Mouse (Mus musculus): Measurements from ENCODE around the gene Shc3.

Shc3 gene

DNA sequence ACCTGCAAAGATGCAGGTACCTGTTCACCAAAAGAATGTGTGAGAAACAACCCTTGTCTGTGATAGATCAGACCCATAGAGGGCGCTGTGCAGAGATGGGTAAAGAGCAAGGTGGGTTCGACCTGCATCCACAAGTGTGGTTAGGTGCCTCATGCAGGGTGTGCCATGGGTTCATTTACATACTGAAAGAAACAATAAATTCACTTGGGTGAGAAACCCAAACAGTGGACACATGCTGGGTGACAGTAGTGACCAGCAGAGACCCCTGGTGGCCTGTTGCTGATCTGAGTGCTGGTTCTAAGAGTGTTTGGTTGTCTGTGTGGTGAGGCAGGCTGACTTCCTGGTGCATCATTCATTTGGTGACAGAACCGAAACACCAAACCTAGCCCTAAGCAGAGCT lies 155.8 kb downstream of the Shc3 start:
- DNase-seq = no peak

DNA sequence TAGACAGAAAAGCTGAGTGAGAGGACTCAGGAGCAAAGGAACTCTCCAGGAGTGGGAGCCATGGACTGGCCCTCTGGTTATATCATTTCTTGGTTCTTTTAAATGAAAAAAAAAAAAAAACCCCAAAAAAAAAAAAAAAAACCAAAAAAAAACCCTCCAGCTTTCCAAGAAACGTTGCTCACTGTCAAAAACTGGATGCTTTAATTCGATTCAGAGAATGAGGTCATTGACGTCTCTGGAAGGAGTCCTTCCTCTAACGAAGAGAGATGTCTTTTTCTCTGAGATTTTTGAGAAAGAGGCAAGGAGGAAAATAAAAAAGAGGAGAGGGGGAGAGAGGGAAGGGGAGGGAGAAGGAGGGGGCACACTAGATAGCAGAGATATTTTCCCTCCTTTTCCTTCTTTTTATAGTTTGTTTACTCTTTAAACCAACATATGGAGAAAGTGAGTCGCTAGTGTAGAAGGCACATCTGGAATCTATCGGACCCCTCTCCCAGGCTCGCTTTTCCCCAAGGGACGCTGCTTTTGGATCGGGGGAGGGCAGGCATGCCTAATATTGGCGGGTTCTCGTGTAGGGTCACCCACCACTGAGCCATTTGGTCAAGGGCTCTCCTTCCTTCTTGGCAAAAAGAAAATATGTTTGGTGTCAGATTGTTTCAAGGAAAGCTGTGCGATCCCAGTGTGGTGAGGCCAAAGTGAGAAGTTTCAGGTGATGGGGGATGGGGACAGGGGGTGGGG lies 157.4 kb downstream of the Shc3 start:
- DNase-seq = no peak

DNA sequence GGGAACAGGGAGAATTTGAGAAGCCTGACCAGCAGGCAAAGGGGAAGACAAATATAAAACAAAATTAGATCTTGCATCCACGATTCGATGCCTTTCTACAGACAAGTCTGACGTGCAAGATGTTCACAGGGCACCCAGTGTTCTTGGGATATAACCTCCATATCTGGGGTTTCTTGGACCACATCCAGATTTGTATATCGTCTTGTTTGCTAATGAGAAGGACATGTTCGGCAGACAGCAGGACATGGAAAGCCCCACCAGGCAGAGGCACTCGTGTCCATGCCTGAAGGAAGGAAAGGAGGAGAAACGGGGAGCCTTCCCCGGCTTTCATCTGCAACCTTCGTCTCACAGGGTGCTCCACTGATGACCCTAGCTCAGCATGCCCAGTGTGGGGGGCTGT lies 158.0 kb downstream of the Shc3 start:
- DNase-seq = no peak

DNA sequence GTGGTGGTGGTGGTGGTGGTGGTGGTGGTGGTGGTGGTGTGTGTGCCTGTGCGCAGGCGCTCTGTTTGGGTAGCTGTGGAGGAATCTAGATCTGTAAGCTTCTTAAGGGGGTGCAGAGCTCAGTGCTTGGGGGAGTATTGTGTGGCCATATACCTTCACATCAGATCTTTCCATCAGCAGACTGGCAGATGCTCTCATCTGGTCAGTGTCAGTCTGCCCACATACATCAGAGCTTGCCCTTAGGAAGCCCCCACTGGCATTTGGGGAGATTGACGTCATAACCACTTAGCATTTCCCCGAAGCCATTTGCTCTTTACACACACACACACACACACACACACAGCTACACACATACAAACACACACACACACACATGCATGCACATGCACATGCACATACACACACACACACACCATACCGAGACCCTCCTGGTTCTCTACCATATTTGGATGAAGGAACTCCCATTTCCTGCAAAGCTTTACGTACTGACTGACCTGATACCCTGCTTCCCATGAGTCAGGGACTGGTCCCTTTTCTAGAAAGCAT lies 159.2 kb downstream of the Shc3 start:
- DNase-seq = no peak

DNA sequence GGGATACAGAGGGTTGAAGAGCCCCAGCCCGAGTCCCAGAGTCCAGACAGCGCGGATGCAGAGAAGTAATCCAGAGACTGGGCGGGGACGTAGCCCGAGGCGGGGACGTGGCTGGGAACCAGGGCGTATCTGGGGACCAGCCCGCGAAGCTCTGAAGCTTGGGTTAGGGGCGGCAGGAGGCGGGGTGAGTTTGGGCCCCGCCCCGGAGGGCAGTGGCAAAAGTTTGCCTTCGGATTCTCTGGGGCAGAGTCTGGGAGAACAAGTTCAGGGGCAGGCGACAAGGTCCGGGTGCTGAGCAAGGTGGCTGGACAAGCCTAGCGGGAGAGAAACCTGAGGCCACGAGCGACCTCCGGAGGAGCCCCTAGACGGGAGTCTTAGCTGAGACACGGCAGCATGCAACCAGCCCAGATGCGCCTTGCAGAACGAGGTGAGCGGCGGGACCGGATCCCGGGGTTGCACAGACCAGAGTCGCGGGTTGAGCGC lies 160.7 kb downstream of the Shc3 start, which contains the start of gene S1pr3:
Gene S1pr3 (plus strand): TSS at position 121 of the 483 bp plus-strand sequence.
- DNase-seq = peak; percentile 63

DNA sequence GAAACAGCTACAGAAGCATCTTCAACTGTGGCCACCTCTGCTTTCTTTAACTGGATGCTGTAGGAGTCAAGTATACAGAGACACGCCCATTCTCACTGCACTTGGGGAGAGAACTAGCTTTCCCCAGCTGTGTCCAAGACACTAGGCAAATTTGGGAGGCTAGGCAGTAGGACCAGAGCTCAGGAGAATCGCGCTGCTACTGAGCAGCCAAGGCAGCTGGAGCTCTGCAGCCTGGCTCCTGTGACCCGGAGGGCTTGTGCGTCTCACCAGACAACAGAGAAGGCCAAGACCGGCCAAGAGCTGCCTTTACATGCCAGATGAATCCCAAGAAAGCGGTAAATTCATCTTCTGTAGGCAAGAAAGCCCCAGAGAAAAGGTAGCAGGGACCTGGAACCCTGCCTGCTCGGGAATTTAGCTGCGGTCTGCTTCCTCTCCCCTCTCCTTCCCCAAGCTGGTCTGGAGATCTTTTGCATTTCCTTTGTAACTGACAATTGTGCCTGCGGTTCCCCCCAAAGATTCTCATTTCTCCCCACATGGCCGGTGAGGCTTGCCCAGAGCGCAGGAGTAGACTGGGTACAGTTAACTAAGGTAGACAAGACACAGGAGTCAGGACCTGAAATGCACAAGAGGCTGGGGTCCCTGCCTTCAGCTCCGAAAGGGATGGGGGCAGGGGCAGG lies 161.5 kb downstream of the Shc3 start:
- DNase-seq = no peak

DNA sequence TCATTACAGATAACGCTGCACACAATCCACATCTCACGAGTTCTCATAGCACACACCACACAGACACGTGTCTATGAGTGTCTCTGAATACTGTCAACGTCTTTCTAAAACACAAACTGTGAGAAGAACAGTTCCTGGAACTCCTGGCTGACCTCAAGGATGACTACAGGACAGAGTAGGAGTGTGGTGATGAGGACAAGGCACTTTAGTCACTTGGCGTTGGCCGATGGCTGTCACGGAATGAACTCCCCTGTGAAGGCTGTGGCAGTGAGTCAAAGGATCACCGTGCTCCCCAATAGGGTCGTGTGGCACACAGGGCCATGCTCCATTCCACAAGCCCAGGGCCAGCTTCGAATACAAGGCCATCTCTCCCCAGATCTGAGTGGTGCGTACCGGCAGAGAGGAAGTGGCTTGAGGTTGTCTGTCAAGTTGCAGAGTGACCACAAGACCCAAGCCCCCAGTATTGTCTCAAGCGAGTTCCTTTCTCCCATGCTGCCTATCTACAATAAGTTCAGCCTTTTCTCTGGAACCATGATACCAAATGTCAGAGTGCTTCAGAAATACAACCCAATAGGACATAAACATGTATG lies 163.4 kb downstream of the Shc3 start:
- DNase-seq = no peak

DNA sequence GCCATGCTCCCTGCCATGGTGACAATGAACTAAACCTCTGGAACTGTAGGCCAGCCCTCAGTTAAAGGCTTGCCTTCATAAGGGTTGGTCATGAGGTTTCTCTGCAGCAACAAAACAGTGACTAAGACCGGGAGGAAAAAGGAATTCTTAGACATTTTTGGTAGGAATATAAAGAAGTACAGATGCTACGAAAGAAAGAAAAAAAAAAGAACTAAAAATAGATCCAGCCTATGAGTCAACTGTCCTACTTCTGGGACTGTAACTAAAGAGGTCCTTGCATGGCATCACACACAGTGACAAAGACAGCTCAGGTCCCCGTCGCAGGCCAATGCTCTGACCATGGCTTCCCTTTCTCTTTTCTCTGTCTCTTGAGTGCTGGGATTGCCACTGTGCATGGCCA lies 164.7 kb downstream of the Shc3 start:
- DNase-seq = no peak

DNA sequence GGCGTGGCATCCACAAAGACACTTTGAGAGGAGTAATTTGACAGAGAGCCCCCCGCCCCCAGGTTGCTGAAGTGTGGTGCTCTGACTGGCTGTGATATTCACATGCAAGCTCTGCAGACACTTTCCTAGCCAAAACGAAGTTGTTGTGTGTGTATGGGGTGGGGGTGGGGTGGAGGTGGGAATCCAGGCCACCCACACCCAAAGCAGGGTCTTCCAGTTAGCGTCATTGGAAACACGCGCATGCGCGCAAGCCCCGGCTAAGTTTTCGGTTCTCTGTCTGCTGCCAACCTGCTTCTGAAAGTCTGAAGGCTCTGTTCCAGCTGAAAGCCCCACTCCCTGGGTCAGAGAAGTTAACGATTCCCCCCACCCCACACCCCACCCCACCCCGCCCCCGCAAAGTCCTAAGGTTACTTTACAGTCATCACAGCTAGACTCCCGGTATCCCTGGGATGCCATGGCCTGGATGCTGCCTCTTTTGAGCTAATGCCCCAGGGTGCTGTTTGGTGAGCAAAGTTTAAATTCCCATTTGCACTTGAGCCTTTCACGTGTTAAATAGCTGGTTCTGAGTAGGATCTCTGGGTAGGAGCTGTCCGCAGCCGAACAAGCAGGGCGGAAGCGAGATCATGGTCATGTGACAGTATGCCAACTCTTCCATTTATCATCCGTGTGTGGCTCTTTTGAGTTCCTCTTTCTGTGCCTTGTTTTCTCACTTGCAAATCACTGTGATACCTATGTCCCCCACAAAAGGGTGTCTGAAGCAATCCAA lies 168.3 kb downstream of the Shc3 start:
- DNase-seq = peak; percentile 29

DNA sequence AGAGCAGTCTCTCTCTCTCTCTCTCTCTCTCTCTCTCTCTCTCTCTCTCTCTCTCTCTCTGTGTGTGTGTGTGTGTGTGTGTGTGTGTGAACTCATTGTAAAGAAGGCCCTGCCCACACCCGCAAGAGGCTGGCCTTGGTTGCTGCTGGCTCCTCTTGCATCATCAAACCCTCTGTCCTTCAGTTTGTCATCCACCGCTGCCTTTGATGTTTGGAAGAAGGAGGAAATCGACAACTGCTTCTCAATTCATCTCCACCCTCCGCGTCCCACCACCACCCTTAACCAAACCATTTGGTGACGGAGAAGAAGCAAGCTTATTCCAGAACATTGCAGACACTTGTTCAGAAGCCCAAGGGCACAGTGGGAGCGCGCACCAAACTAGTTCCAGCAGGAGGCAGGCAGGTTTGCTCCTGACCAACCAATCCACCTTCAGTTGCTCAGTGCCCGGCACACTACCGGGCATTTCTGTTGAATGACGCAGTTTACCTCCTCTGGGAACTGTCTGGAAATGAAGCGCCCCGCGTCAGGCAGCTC lies 169.0 kb downstream of the Shc3 start:
- DNase-seq = no peak

DNA sequence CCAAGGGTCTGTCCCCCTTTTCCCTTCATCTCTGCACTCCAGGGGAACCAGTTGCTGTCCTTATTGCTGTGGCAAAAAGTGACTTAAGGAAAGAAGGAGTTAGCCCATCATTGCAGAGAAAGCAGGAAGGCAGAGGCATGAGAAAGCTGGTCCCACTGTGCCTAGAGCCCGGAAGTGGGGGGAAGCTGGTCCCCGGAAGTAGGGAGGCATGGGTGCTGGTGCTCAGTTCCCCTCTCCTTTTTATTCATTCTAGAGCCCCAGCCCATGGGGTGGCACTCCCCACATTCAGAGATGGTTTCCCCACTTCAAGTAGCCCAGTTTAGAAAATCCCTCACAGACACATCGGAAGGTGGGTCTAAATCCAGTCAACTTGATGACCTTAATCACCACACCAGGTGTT lies 169.7 kb downstream of the Shc3 start:
- DNase-seq = no peak

DNA sequence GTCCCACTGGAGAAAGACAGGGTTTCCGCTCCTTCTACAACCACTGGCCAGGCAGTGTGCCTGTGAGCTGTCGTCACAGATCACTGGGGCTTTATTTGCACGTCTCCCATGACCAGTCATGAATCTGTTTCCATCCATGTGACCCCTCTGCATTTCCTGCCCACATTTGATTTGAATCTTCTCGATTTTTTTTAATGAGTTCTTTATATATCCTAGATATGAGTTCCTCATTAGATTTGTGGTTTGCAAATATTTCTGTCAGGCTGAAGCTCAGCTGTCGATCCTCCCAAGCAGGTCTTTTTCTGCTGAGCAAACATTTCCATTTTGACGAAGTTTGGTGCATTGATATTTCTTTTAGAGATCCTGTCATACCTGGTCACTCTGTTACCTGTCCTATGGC lies 171.4 kb downstream of the Shc3 start:
- no peak for DNase-seq

DNA sequence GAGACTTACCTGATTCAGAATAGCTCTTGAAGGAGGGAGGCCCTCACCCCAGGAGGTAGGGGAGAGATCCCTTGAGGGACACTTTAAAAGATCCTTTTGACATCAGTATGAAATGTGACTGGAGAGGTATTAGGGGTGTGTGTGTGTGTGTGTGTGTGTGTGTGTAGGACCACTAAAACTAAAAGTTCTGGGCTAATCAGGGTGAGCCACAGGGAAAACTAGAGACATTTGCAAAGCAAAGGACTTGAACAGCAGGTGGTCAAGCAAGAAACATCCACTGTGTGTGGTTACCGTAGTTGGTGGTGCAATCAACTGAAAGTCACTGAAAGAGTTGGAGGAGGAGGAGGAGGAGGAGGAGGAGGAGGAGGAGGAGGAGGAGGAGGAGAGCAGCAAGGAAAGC lies 177.0 kb downstream of the Shc3 start:
- DNase-seq = no peak

DNA sequence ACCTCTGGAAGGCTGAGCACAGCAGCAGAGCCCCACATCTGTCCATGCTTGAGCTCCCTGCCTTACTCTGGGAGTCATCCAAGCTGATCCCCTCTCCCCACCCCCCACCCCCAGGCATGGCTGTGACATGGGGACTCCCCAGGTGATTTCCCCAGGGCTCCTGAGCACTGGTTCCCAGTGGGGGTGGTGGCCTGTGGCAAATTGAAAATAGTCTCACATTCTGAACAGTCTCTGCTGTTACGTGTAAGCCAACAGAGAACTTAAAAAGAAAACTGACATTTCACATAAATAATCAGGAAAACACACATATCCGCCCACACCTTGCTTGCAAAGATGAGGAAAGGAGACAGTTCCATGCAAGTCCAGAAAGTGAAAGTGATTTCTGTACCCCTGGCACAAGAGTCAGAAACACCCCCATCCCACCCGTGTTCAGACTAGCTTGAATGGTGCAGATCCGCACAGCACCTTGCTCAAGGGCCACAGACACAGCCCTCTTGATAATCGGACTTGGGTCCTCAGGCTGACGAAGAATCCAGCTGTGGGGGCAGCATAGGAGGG lies 177.8 kb downstream of the Shc3 start:
- DNase-seq = no peak

DNA sequence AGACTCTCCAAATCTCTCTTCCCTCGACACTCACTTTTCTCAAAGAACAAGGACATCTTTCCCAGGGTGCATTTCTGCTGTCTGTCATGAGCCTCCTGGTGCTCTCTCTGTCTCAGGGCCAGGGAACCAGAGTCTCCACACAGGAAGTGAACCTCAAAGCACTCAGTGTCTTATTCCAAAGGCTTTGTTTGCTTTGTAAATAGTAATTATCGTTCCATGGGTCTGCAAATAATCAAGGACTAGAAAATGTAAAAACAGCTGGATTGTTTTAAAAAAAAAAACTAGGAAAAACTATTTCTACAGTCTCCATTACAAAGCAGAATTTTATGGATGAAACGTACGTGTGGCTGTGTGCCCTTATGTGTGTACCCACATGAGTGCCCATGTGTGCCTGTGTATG lies 178.8 kb downstream of the Shc3 start:
- no peak for DNase-seq

DNA sequence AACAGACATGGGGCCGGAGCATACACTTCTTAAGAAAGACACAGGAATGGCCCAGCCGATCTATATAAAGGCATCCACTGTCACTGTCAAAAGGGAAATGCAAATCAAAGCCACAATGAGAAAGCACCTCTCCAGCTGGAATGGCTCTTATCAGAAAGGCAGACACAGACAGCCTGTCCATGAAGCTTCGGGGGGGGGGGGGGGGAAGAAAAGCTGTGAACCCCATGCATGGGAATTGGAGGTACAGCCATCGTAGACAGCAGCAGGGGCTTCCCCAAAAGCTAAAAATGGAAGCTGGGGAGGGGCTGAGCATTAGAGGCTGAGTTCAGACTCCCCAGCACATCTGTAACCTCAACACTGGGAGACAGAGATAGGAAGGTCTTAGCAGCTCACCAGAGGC lies 181.3 kb downstream of the Shc3 start:
- no peak for DNase-seq

DNA sequence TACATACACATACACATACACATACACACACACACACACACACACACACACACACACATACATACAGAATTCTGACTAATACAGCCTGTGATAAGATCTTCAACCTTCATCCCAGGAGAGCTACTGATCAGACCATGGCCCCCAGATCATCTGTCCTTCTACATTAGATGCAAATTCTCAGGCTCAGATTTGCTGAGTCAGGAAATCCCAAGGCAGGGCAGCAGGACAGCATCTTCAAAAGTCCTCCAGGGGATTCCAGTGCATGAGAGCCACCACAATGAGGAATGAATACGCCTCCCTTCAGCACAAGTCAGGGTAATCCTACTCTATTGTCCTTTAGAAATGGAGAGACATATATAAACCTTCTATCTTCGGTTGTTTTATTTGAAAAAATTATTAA lies 184.3 kb downstream of the Shc3 start:
- DNase-seq = no peak

DNA sequence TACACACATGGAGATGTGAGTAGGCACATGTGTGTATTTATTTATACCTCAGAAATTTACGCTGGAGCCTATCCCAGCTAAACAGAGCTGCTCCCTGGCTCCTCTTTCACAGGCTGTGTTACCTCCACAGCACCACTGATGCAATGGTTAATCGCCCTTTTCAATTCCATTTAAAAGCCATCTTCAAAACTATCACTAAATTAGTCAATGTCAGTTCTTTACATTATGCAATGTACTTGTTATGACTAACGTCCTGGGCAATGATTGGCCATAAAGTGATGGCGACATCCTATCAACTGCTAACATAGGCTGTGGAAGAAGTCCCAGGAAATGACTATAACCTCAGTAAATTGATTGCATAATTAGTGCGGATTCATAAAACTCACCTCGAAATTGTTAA lies 187.7 kb downstream of the Shc3 start:
- DNase-seq = no peak

Data from liver (tissue).